Mouse (Mus musculus) left cerebral cortex, adult 18-20 months (tissue): ENCODE results near the gene Smlr1. TPM values are rescaled to one million over a fixed set of nuclear protein-coding genes. Genes with fewer than 3 reads are reported as not detected.

Source experiments
- DNase-seq, 2 experiments: peaks; one replicate each; pipeline ENCODE4 v3.0.0; 2021 to 2022; ENCODE audit warnings: low spot score in 2 of 2, mixed read lengths in 1 of 2
- total RNA-seq, 2 experiments: library from RNA; stranded (reverse); gene quantifications; 2 replicates each; pipeline ENCODE4 v1.2.3; 2021

Gene Smlr1
- total RNA-seq, 2 experiments from 2014 or later: not detected

GRCm38 (mm10) chr10:25503250-25503649 is 32.8 kb downstream of the Smlr1 start:
- DNase-seq: no peak

GRCm38 (mm10) chr10:25499323-25500071 is 36.6 kb downstream of the Smlr1 start:
- DNase-seq: peak in 1 of 2 experiments; percentile 25

- peak; percentile 73 to 87 for DNase-seq
Observed at GRCm38 (mm10) chr10:25488456-25488855, 47.6 kb downstream of the Smlr1 start.

GRCm38 (mm10) chr10:25482791-25483190 is 53.3 kb downstream of the Smlr1 start:
- no peak for DNase-seq

GRCm38 (mm10) chr10:25479716-25480115 is 56.4 kb downstream of the Smlr1 start:
- DNase-seq: no peak

Other genes starting within 250 kb of the Smlr1 start
- gene Akap7, start 228.4 kb downstream of the Smlr1 start, total RNA-seq: 10 to 100 TPM; 68.4 to 70.1 TPM
- gene Epb41l2, start 176.5 kb downstream of the Smlr1 start, total RNA-seq: 100 to 1,000 TPM; 108 to 113 TPM